Mouse (Mus musculus): ENCODE results near the gene Chtf18. TPM values are rescaled to one million over a fixed set of nuclear protein-coding genes. Genes with fewer than 3 reads are reported as not detected.
A peak's percentile ranks its signal among the peaks of the same experiment; 100 is the strongest.
"Not testable (repeated sequence)": the region's sequence is repeated elsewhere in the genome, so short reads cannot be mapped to it uniquely, and the experiment has no call there.

Chtf18 gene
- total RNA-seq (2015; ENCODE audit: low replicate concordance) (15.5 and 33.2 TPM in 2 replicates), total RNA-seq (2017; ENCODE audit: low replicate concordance) (56.2 and 62.6 TPM in 2 replicates)

DNA sequence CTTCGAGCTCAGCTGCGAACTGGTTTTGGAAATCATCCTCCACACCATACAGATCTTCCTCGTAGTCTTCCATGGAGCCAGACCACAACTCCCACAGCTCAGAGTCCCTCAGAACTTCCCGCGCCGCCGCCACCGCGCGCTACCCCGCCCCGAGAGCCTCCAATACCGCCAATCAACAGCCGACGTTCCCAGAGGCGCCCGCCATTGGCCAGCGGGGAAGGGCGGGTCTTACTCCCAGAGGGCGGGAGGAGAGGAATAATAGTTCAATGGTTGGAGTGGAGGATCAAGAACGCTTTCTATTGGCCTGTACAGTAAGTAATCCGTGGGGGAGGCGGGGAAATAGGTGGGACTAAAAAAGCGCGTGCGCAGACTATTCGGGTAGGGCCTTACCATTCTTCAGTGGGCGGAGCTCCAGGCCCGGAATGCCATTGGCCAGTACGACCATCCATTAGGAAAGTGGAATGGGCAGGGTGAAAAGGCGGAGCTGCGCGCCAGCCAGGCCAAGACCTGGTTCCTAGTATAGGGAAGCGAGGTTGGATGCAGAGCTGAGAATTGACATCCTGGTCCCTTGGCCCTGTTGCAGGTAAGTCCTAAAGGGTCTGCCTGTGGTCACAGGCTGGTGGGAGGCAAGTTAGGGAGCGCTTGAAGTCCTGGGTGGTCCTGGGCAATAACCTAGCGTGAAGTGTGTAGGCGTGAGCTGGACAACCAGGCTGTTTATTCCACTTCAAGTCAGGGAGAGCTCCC is at the start of gene Chtf18, which contains the start of gene Rpusd1:
Chtf18 (minus strand) TSS at position 155 of the 744 bp plus-strand sequence.
Rpusd1 (plus strand) TSS at position 406 of the 744 bp plus-strand sequence.
- peak; percentile 92 for ATAC-seq (replicated peaks; ENCODE audit: low FRiP score, poor library complexity, severe bottlenecking)

DNA sequence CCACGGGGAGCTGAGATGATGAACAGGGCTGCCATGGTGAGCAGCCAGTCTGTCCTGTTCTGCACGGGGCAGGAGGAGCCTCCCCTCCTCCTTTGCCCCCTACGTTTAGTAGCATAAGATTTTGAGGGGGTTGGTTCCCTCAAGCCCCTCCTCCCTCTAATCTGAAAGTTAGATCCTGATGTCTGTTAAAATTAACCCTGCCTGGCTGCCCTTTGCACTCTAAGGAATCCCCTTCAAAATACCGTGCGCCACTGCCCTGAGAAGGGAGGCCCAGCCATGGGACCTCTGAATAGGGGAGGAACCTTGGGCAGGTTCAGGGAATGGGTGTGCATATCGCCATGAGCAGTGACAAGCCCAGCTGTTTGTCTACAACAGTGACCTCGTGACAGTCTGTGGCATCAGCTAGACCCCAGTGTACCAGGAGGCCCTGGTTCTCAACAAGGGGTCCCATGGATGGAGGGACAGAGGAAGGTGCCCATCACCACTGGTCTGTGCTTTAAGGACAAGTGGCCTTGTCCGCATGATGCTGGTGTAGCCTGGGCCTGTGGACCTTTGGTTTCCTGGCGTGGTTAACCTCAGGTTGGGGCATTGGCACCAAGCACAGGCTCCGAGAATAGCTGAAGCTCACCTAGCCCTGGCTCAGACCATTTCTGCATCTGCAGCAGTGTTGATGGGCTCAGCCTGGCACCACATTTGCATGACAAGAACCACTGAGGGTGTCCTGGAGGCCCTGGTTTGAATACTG is 48.3 kb upstream of the Chtf18 start:
- no peak for ATAC-seq (replicated peaks; ENCODE audit: low FRiP score, poor library complexity, severe bottlenecking)

DNA sequence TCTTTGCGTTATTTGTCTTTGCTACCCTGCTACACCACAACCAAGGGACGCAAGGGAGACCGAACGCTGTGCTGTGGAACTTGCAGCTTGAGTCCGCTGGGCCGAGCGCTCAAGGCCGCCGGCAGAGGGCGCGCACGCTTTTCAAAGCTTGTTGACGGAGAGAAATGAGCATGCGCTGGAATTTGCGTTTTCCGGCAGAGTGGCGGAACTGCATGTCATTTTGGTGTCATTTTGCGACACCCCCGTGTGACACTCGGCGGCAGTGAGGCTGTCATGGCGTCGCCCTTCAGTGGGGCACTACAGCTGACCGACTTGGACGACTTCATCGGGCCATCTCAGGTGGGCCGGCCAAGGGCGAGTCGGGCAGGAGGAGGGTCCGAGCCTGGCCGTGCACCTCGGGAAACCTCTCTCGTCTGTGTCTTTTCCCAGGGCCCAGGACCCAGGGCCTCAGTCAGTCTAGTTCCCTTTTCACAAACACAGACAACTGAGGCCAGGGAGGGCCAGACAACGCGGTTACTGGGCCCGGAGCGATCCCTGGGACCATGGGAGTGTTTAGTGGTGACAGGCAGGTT is 46.4 kb upstream of the Chtf18 start, which contains the start of gene Narfl:
Narfl (plus strand) TSS at position 228 of the 572 bp plus-strand sequence.
- ATAC-seq (replicated peaks; ENCODE audit: low FRiP score, poor library complexity, severe bottlenecking), result peak; percentile 99

DNA sequence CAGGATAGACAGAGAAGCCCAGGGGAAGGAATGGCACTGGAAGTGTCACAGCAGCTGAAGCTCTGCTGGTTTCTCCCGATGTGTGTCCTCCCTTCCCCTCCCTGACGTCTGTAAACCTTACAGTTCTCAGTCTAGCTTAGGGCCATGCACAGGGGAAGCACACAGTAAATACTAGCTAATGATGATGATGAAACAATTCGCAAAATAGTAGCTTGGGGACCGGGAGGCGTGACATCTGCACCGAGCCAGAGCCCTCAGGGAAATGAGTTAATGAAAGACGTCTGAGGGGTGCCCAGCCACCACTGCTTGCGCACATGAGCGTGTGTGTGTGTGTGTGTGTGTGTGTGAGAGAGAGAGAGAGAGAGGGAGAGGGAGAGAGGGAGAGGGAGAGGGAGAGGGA is 42.1 kb upstream of the Chtf18 start:
- ATAC-seq (replicated peaks; ENCODE audit: low FRiP score, poor library complexity, severe bottlenecking), result no peak

DNA sequence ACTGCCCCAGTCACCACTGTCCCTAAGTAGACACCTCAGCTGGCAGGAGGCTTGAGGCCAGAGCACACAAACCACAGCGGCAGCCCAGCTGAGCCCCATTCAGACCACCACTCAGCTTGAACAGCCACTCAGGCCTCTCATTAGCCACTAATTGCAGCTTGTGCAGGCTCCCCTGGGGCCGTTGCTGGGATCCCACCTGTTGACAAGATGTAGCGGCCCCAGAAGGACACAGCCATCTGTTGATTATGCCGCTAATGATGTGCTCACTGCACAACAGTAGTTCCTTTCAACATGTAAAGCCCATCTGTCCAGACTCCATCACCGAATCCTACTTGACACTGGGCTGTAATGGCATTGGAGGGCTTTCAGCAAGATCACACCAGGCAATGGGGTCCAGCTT is 38.7 kb upstream of the Chtf18 start:
- ATAC-seq (replicated peaks; ENCODE audit: low FRiP score, poor library complexity, severe bottlenecking), result no peak

DNA sequence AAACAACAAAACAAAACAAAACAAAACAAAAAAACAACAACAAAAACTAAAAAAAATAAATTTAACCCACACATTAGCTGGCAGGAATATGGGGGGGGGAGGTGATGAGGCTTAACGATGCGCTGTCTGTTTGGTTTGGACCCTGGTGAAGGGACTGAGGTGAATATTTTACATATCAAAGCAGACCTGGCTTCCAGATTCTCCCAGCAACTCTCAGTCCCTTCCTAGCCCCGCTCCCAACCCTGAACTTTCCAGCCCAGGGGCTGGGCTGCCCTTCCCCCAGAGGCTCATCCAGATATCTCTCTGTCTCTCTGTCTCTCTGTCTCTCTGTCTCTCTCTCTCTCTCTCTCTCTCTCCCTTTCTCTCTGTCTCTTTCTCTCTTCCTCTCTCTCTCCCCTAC is 35.4 kb upstream of the Chtf18 start:
- no peak for ATAC-seq (replicated peaks; ENCODE audit: low FRiP score, poor library complexity, severe bottlenecking)

DNA sequence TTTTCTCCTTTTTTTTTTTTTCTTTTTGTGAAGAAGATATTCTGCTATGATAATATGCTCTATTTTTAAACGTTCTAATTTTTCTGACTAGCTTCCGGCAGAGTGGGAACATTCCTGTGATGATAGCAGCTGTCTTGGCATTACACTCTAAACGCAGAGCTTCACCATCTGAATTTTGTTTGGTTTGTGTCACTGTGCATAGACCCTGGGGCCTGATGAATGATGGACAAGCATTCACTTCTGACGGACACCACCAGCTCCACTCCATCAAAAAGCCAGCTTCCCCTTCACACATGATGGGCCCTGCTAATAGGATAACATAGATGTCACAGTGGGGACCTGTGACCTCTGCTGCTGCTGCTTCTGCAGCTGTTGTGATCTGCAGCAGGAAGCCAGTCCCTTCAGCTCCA is 34.3 kb upstream of the Chtf18 start:
- no peak for ATAC-seq (replicated peaks; ENCODE audit: low FRiP score, poor library complexity, severe bottlenecking)

DNA sequence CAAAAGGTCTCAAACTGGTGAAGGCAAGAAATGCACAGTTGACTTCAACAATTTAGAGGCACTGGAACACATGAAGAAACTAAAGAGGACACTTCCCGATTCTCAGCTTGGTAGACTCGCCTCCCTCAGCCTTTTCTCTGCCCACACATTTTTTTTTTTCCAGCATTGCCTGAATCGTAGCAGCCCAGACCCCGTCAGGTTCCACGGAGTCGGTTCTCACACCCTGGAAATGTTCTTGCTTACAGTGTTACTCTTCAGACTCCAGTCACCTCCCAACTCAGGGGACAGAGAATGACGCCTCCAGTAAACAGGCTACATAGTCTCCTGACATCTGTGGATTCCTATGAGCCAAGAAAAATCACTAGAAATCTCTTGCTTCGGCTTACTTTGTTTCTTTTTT is 32.9 kb upstream of the Chtf18 start:
- no peak for ATAC-seq (replicated peaks; ENCODE audit: low FRiP score, poor library complexity, severe bottlenecking)

DNA sequence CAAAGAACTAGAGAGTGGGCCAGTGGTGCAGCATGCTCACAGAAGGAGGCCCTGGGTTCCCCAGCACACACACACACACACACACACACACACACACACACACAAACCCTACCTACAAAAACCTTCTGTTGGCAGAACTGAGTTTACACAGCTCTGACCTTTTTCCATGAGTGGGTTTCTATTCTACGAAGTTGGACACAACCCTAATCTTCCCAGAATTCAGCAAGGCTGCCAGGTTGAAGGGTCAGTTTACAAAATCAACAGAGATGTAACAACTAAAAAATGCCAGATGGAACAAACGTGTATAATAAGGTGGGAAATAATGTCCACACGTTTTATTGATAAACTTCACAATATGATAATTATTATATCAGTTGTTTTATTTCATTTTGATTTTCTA is 30.5 kb upstream of the Chtf18 start:
- no peak for ATAC-seq (replicated peaks; ENCODE audit: low FRiP score, poor library complexity, severe bottlenecking)

DNA sequence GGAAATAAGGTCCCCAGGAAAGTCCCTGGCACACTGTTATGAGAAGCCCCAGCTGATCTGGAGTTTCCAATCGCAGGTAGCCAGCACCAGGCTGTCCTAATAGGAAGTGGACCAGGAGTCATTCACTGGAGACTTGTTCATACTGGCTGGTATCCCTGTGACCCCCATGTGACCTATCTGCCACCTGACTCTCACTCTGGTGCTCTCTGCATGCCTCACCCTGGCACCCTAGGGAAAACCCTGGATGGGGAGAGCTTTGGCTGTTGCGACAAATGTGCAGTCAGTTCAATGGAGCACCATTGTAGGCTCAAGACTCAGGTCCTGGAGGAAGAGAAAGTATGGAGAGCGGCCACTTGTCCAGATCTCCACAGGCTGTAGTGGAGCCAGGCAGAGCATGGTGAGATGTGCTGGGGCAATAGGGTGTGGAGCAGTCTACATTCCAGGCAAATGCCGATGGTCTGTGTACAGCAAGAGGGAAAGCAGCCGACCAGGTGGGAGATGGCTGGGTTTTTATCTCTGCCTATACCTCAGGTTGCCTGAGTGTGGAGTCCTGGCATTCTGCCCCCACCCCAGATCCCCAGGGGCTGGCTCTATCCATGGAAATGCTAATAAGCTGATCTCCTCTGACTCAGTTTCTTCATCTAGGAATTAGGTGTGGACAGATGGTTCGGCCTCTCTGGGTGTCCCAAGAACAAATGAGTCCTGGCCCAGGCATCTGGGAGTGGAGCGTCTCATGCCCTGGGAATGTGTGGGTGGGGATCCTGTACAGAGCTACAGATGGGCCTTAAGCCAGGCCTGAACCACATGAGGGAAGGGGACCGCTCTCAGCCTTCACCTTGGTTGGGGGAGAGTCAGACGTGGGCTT is 29.4 kb upstream of the Chtf18 start:
- no peak for ATAC-seq (replicated peaks; ENCODE audit: low FRiP score, poor library complexity, severe bottlenecking)

DNA sequence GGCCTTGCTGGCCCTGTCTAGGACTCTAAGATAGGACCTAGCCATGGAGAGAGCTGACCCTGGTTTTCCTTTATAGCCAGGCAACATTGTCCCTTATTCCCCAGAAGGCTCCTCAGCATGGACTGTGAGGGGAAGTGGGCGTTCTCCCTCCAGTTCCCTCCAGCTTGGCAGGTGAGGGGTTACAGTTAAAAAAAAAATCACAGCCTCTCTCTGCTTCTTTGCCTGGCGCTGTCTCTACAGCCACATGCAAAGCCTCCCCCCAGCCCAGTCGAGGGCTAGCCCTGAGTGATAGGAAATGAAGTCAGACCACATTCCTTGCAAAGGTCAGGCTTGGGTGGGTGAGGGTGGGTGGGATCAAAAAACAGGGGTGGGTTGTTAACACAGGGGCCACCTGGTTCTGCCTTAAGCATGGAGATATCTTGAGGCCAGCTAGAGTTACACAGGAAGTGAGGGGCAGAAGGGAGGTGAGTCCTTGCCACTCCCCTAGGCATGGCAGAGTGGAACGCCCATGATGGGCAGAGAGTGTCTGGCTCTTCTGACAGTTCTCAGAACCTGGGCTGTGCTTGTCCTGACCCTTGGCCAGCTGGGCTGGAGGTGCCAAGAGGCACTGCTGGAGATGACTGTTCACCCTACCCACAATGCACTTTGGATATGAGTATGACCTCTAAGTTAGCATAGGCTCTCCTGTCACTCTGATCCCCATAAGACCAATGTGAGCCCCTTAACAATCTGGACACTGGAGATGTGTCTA is 28.6 kb upstream of the Chtf18 start:
- ATAC-seq (replicated peaks; ENCODE audit: low FRiP score, poor library complexity, severe bottlenecking), result no peak

DNA sequence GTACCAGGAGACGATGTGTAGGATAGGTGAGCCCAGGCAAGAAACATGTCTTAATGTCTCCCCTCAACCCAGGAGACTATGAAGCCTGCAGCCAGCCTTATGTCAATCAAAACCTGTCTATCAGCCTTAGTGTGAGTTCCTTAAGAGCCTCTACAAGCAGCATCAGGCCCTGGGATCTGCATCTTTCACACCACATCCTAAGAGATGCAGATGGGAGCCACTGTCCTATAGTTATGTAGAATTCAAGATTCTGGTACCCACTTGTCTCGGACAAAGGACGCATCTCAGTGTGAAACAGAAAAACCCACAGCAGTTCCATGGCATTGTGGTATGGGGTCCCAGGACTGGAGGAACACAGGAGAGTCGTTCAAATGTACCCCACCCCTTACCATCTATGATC is 27.9 kb upstream of the Chtf18 start:
- ATAC-seq (replicated peaks; ENCODE audit: low FRiP score, poor library complexity, severe bottlenecking), result no peak

DNA sequence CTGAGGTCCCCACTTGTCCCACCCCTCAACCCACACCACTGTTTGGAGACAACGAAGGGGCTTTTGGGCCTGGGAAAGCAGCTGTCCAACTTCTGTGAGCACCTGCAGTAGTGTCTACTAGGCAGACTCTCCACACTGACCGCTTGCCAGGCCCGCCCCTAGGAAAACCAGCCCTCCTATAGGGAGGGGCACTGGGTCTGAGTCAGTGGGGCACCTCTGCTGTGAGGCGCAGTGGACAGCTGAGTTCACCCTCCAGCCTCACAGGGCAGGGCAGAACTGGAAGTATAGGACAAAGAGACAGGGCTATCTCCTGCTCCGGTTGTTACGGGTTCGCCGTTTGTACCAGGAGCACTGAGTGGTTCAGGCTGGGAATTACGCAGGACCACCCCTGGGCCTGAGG is 27.0 kb upstream of the Chtf18 start, which contains the start of gene Msln:
Msln (minus strand) TSS at position 138 of the 400 bp plus-strand sequence.
- no peak for ATAC-seq (replicated peaks; ENCODE audit: low FRiP score, poor library complexity, severe bottlenecking)

DNA sequence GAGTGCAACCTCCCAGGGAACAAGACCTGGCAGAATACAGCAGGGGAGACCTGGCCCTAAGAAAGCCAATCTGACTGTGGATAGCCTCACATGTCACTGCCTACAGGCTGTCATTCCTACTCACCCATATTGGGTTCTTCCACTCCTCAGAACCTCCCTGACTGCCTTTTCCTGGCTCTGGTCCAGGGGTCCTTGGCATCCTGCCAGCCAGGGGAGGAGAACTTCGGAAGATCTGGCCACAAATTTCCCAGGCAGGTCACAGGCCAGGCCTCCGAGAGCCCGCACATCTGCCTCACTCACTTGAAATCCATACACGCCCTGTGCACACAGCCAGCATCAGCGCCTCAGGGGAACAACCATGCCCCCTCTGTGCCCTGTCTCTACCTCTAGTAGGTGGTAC is 24.2 kb upstream of the Chtf18 start:
- ATAC-seq (replicated peaks; ENCODE audit: low FRiP score, poor library complexity, severe bottlenecking), result no peak

DNA sequence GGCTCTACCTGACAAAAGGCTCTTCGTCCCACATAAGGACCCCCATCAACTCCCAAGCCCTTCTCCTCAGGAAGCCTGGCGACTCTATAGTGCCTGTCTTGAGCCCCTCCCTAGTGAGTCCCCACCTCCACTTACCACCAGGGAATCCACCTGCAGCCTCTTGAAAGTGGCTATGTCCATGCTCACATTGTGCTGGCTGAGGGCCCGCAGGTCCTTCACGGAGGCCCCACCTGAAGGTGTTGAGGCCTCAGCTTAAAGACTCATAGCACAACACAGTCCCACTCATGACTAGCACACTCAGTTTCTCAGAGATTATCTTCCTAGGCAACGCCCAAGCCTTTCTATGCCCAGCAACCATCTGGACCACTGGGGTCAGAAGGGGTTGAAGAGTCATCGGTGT is 22.1 kb upstream of the Chtf18 start:
- no peak for ATAC-seq (replicated peaks; ENCODE audit: low FRiP score, poor library complexity, severe bottlenecking)

DNA sequence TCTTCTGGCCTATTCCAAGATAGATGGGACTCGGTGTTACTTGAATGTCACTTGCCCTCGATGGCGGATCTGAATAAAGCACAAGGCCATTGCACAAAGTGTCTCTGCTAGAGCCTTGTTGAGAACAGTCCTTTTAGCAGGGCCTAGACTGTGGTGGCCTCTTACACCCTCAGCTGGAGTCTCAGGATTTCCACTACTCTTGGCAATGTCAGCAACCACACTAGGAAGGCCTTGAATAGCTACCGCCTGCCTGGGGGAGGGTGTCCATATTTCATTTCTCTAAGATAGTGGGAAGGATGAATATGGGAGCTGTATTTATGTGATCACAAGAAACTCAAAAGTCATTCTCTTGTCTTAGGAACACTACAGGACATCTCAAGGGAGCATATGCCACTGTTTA is 21.0 kb upstream of the Chtf18 start:
- ATAC-seq (replicated peaks; ENCODE audit: low FRiP score, poor library complexity, severe bottlenecking), result no peak

DNA sequence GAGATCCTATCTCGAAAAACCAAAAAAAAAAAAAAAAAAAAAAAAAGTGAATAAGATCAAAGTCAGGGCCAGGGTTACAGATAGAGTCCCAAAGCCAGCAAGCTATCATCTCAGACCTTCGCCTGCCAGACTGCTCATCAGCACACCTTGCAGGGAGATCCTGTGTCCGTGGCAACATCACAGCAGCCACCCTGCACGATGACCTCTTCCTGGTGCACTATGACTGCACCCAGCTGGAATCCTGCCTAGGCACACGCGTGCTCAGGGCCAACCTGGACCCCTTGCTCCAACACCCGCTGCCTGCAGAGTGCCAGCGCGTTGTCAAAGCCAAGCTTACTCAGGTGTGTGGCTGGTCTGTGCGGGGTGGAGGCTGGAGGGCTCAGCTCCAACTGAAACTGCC is 17.1 kb upstream of the Chtf18 start:
- ATAC-seq (replicated peaks; ENCODE audit: low FRiP score, poor library complexity, severe bottlenecking), result no peak

DNA sequence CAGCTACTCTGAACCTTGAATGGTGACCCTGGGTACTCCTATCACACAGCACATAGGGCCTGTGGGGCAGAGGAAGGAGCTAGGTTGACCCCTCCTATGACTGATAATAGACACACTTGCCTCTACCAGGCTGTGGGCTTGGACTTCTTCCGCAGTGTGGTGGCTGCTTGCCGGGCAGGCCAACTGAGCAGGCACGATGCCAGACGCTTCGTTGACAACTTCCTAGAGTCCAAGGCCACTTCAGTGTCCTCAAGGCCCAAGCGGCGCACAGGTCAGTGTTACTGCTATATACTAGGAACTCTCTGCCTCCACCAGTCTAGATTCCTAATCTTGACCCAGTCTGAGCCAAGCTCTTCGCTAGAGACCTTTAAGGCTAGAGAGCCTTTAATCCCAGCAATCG is 16.6 kb upstream of the Chtf18 start:
- ATAC-seq (replicated peaks; ENCODE audit: low FRiP score, poor library complexity, severe bottlenecking), result no peak

DNA sequence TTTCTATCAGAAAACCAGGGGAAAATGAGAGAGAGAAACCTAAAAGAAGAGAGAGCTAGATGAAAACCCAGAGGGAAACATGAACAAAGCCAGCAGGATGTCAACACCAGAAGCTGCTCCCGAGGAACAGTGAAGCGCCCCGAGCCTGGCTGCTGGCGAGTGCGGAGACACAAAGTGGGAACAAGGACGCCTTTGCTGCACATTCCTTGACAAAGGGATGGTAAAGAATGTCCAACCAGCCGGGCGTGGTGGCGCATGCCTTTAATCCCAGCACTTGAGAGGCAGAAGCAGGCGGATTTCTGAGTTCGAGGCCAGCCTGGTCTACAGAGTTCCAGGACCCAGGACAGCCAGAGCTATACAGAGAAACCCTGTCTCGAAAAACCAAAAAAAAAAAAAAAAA is 14.3 kb upstream of the Chtf18 start:
- not testable (repeated sequence) for ATAC-seq (replicated peaks; ENCODE audit: low FRiP score, poor library complexity, severe bottlenecking)
